Comparison of ENCODE assay signal across 36 mouse cellular contexts in genomic region chr13:92370811-92371210, GRCm38 (mm10). TPM values are rescaled to one million over a fixed set of nuclear protein-coding genes. Genes with fewer than 3 reads are reported as not detected.
"Had no signal": no experiment of that assay in that cellular context is flagged by ENCODE, and none has a peak within 500 bp of the region (broad histone marks: within the 10 kb centered on the region; RNA-seq: fewer than 3 reads in every experiment).

No protein-coding gene starts in this region.

- DNase-seq: cerebellum, adult 2 months; cerebellum, adult 8-10 months; cerebellum, adult 9-10 months; cerebellum, adult 9-11 months; cerebellum, postnatal 10 days; cerebellum, postnatal 14 days; cerebellum, postnatal 25 days; cerebellum, postnatal 36 days; embryo, embryonic 11 days; forebrain, postnatal 0 days; gastrocnemius, adult 2 months; gastrocnemius, postnatal 10 days; gastrocnemius, postnatal 14 days; gastrocnemius, postnatal 25 days; gastrocnemius, postnatal 36 days; heart, adult 18-20 months; heart, adult 2 months had no signal

- H3K9ac ChIP-seq: embryonic facial prominence, embryonic 12.5 days; embryonic facial prominence, embryonic 13.5 days; embryonic facial prominence, embryonic 15.5 days; forebrain, embryonic 12.5 days; forebrain, embryonic 13.5 days; forebrain, embryonic 15.5 days; forebrain, postnatal 0 days had no signal

- H3K4me1 ChIP-seq: embryonic facial prominence, embryonic 10.5 days; embryonic facial prominence, embryonic 12.5 days; embryonic facial prominence, embryonic 15.5 days; forebrain, embryonic 10.5 days; forebrain, embryonic 12.5 days; forebrain, embryonic 13.5 days; forebrain, embryonic 15.5 days had no signal

- ATAC-seq: forebrain, embryonic 13.5 days; forebrain, embryonic 14.5 days; forebrain, embryonic 15.5 days; forebrain, embryonic 16.5 days; forebrain, postnatal 0 days had no signal

- H3K4me2 ChIP-seq: embryonic facial prominence, embryonic 12.5 days; embryonic facial prominence, embryonic 13.5 days; embryonic facial prominence, embryonic 15.5 days; forebrain, embryonic 12.5 days; forebrain, embryonic 13.5 days; forebrain, embryonic 15.5 days had no signal

- H3K27ac ChIP-seq: embryonic facial prominence, embryonic 10.5 days; embryonic facial prominence, embryonic 12.5 days; embryonic facial prominence, embryonic 13.5 days; embryonic facial prominence, embryonic 15.5 days; forebrain, embryonic 10.5 days; forebrain, embryonic 12.5 days; forebrain, embryonic 13.5 days; forebrain, embryonic 15.5 days; gastrocnemius, adult 2 months; heart, adult 2 months had no signal

- H3K27me3 ChIP-seq: embryonic facial prominence, embryonic 12.5 days; embryonic facial prominence, embryonic 13.5 days; embryonic facial prominence, embryonic 15.5 days; forebrain, embryonic 12.5 days; forebrain, embryonic 13.5 days; forebrain, embryonic 15.5 days had no signal

- H3K4me3 ChIP-seq: embryonic facial prominence, embryonic 10.5 days; embryonic facial prominence, embryonic 12.5 days; embryonic facial prominence, embryonic 13.5 days; embryonic facial prominence, embryonic 15.5 days; erythroblast, embryonic 14.5 days; forebrain, embryonic 10.5 days; forebrain, embryonic 12.5 days; forebrain, embryonic 13.5 days; forebrain, embryonic 15.5 days; gastrocnemius, adult 2 months; heart, adult 2 months had no signal

- H3K9me3 ChIP-seq: embryonic facial prominence, embryonic 10.5 days; embryonic facial prominence, embryonic 12.5 days; embryonic facial prominence, embryonic 13.5 days; embryonic facial prominence, embryonic 15.5 days; forebrain, embryonic 12.5 days; forebrain, embryonic 13.5 days; forebrain, embryonic 15.5 days had no signal

RNA-seq across cellular contexts. Expression of gene Ankrd34b, which starts 54.9 kb away (rescaled TPM):
- total RNA-seq: common myeloid progenitor, adult 5-6 weeks; gastrocnemius, adult 18-20 months; gastrocnemius, adult 2 months; gastrocnemius, adult 8-10 months; gastrocnemius, postnatal 14 days; gastrocnemius, postnatal 25 days; gastrocnemius, postnatal 36 days; gastrocnemius, postnatal 4 days; granulocyte monocyte progenitor cell, adult 5-6 weeks; heart, adult 18-20 months; heart, adult 2 months; heart, adult 8-10 months had no signal
- polyA plus RNA-seq: embryonic facial prominence, embryonic 10.5 days; embryonic facial prominence, embryonic 11.5 days; embryonic facial prominence, embryonic 13.5 days; erythroblast, embryonic 14.5 days; forebrain, embryonic 11.5 days; heart, adult 2 months had no signal
